Mouse (Mus musculus) urinary bladder, postnatal 36 days (tissue): ENCODE data around the gene Exoc4.
A peak's percentile ranks its signal among the peaks of the same experiment; 100 is the strongest.

ENCODE experiments used
- DNase-seq, 2 experiments: peaks; one replicate each; pipeline ENCODE4 v3.0.0; 2022; ENCODE audit warnings: low spot score in 2 of 2, mixed read lengths in 1 of 2

Exoc4 gene

DNA sequence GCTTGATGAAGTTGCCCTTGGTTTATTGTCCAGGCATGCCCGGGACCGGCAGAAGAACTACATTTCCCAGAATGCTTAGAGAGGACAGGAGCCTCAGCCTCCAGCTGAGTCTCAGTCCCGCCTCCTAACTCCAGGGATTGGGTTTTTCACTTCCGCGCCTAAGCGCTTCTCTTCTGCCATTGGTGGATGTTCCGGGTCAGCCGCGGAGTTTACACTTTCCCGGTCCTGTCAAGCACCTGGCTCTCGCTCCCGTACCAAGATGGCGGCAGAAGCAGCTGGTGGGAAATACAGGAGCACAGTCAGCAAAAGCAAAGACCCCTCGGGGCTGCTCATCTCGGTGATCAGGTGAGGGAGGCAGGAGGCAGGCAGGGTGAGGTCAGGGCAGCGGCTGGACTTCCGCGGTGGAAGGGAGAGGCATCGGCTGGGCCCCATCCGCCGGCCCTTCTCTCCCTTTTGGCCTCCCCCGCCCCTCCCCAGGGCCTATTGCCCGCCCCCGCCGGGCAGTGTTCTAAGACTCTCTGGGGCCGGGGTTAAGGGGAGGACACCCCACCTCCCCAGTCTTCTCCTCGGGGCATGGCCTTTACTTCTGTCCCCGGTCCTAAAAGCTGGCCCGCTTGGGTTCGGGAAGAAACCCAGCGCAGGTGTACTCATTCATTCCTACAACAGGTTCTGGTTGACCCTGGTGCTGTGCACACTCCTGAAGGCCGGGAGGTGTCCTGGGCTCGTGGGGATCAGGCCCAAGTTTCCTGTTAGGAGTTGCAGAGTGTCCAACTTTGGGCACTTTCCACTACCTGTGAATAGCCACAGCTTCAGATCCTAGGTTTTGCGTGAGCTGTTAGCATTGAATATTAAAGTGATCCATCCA is at the start of gene Exoc4:
TSS of gene Exoc4 (plus strand) at position 192 of the 865 bp plus-strand sequence.
- peak; percentile 90 to 95 for DNase-seq

DNA sequence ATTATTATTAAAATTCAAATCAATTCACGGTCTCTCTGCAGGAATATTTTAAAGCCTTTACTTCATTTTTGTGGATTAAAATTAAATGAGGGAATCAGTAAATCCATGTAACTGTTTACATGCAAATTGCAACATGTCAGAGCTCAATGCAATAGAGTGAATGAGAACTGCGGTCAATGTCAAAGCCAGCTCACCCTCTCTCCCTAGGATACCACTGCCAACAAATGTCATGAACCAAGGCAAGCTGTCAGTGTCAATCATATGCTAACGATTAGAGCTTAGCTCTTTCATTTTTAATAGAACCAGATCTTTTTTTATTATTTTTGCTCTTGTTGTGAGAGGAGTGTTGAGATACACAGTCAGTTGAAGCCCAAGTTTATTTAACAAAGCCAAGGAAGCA is 30.1 kb upstream of the Exoc4 start:
- DNase-seq: no peak

DNA sequence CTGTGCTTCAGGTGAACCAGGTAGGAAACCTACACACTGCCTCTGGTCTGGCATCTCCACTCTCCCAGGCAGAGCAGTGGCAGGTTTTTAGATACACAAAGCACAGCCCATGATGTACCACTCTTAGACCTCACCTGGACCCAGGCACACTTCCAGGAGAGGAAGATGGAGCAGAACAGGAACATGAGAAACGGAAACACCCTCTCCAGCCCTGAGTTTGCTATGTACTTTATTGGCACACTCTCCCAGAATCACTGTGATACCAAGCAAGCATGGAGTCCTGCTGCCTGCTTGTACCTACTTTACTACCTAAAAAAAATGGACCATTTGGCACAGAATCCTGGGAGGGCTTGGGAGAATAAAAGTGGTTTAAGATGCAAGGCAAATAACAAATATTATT is 22.2 kb upstream of the Exoc4 start:
- no peak for DNase-seq

DNA sequence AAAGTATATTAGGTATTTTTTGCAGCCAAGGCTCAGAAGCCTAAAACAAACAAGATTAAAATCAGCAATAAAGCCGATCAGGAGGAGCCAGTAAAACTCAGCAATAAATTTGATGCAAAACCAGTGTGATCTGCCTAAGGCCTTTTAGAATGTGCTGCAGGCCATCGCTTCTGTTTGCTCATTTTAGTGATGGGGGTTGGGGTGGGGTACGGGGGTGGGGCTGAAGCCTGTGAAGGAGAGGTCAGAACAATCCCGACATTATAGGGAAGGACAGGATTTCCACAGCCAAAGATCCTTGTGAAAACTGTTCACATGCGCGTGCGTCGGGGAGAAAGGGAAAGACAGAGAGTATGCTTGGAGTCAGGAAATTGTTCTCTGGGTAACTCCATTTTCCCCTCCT is 21.5 kb upstream of the Exoc4 start:
- no peak for DNase-seq

DNA sequence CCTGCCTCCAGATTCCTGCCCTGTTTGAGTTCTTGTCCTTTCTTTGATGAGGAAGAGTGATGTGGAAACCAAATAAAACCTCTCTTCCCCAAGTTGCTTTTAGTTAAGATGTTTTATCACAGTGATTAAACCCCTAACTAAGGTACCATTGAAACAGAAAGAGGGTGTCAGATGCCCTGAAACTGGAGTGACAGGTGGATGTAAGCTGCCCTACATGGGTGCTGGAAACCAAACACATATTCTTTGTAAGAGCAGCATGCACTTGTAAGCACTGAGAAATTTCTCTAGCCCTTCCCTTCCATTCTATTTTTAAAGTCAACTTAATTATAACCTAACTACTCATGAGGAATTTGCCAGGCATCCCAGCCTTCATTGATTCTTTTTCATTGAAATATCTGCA is 7.6 kb upstream of the Exoc4 start:
- DNase-seq: no peak

DNA sequence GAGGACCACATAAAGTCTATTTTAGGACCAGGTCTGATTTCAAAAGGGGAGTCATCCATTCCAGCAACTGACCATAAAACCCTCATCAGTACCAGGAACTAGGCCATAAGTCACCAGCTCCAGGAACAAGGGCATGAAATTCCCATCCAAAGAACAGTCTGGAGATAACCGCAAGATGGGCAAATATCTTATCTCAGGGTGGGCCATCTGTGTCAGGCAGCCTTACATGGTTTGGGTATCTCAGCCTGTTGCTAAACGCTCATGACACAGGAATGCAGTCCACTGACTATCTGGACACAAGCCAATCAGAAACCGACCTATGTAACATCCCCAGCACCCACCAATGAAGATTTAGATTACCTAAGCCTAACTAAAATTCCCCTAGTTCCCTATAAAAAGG is 4.3 kb upstream of the Exoc4 start:
- no peak for DNase-seq

DNA sequence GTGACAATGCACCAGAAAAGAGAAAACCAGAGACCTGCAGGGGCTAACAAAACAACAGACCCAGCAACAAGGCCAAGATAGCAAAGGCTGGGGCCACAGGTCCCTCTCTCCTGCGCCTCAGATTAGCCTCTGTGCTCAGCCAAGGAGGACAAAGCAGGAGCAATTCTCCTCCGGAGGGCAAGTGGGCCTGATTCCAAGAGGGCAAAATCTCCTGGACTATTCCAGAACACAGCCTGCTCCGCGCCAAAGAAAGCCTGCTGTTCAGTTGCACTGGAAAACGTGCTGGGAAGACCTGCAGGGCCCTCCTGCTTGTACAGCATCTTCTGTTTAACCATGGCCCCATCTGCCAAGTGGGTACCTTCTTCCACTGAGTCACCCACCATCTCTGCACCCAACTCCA is 1.7 kb upstream of the Exoc4 start:
- DNase-seq: no peak

DNA sequence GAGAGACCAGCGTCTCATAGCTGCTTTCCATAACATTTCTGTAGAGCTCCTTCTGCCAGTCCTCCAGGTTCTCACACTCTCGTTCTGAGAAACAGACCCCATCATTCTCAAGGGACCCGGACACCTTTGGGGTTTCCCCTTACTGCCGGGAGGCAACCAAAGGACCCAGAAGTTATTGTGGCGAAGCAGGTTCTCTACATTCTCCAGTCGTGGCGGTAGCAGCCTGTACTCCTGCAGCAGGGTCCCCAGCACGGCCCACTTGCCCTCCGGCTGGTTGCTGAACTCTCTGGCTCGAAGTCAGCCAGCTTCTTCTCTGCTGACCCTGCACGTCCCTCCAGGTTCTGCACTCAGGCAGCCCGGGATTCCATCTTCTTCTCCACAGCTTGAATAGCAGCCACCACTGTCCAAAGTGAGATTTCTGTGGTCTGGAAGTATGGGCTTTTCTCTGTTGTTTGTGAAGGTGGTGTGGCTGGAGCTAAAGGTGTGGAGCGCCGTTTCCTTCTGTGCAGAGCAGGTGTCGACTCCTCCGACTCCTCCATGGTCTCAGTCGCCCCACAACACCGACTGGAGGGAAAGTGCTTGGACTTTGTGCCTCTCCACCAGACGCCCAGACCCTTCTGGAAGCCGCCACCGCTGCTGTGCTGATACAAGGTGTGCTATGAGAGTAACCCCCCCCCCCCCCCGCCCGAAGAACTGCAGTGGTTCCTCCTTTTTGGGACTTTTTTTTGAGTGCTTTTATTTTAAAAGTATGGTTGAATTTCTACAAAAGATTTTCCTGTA is 1.1 kb upstream of the Exoc4 start:
- DNase-seq: no peak

DNA sequence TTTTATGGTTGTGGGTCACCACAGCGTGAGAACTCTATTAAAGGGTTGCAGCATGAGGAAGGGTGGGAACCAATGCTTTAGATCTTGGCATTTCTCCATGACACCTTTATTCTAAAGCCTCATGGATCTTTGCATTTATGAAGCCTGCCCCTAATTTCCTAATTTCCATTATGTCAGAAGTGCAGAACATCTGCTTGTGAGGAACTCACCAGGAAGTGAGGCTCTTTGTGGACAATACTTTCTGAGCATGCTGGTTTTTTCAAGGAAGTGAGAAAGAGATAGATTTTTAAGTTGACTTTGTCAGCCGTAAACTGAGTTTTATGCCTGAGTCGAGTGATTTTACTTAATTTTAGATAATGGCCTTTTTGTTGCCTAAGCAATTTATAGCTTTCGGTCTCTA is 7.8 kb downstream of the Exoc4 start:
- no peak for DNase-seq

DNA sequence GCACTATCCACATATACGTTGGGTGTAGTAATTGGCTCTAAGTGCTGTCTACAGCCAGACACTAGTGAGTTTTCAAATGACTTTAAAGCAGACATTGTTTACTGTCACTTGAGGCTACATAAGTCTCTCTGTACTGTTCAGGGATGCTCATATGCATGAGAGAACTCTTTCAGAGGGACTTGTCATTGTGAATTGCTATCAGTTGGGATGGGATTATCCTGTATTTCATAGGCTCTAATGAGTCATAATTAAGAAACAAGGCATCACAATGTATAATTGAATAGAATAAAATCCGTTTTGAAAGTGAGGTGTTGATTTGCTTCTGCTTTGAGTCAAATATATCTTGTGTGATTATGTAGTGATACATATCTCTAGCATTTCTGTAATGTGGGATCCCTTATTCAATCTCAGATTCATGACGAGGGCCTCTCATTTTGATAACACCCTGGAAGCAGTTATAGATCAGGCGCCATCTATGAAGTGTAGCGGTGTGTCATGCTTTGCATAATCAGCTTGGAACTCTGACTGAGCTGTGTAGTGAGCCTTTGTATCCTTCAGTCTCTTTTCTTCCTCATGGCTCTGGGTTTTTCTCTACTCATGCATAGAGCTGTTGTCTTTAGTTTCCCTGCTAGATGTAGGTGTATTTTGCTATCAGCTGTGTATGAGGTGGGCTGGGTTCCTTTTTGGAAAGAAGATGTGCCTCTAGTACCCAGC is 8.3 kb downstream of the Exoc4 start:
- no peak for DNase-seq

DNA sequence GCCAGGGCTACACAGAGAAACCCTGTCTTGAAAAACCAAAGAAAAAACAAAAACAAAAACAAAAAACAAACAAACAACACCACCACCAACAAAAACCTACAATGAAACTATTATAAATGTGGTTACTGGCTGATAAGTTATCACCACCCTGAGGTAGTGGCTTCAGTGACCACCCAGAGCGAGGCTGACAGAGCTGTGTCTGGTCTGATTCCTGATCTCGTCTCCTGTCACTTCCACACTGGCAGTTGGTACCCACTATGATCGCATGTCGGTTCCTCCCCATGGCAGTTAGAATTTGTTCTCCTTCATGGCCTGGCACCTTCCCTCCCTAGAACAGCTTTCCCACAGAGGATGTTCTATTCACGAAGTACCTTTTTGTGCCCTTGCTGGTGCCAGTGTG is 11.0 kb downstream of the Exoc4 start:
- no peak for DNase-seq

DNA sequence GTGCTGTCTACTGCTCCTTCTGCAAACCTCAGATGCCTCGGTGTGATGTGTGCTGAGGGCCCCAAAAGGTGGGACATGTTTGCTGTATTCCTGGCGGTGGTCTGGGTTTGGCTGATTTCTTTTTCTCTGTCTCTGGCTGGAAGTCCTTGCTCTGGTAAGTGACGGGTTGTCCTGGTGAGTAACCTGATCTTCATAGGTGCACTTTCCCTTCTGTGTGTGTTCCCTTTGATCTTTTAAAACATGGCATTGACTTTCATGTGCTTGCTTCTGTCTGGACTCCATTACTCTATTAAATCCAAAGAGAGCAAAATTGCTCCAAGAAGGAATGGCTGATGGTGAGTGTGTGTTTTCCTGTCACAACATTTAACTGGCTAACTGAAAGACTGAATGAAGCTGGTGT is 12.7 kb downstream of the Exoc4 start:
- DNase-seq: no peak

DNA sequence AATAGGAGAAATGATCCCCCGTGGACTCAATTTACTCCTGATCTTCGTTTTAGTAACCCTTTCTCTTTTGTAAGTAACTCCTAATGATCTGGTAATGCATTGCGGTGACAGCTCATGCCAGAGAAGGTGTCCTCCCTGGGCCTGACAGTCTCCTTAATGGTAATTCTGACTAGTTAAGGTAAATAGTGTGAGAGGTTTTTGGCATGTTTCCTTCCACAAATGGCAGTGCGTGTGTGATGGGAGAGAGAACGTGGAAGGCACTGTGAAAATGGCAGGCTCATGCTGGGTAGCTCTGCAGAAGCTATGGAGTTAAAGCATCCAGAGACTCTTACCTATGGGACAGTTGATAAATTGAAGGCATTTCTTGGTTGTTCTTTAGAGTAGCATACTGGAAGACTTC is 15.1 kb downstream of the Exoc4 start:
- DNase-seq: no peak

DNA sequence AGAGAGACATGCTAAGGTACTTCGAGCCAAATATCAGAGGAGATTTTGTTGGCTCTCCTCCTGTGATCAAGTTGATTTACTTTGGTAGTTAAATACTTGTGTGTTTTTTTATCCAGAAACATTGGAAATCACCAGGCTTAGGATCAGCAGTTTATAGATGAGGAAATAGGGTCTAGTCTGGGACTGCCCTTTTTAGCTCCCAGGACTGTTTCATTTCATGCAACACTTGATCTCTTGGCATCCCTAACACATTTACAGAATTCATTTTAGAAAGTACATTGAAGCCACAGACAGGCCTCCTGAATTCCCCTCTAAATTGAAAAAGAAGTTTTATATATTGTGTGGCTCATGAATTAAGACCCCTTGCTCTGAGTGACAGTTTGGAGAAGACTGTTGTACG is 15.5 kb downstream of the Exoc4 start:
- DNase-seq: no peak

DNA sequence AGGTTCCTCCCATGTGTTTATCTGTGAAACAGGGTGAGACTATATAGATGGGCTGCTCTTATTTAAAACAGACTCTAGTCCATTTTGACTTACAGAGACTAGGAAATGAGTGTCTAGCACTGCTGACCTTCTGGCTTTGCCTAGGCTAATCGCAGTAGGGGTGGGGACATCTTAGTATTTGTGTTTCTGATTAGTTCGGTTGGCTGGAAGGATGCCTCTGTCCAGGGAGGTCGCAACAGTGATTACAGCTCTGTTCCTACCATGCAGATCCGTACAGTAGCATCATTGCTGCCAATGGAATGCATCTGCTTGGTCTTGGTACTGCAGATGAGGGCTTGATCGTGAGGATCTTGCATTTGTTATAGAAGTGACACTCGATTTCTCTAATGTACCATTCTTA is 18.7 kb downstream of the Exoc4 start:
- DNase-seq: no peak

DNA sequence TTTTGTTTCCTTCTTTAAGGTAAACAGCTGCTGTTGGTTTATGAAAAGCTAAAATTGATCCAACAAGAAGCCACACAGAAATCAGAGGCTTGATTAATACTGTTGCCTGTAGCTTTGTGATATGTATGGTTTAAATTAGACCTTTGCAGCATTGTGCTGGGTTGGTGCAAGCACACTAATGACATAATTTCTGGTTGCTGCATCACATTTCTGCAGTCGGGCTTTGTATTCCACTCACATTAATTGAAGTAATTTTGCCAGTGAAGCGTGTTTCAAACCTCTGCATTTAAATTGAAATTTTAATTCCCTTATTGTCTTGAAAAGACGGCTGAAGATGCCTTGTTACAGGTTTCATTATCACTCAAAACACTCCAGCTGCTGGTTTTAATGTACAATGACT is 34.6 kb downstream of the Exoc4 start:
- DNase-seq: no peak

DNA sequence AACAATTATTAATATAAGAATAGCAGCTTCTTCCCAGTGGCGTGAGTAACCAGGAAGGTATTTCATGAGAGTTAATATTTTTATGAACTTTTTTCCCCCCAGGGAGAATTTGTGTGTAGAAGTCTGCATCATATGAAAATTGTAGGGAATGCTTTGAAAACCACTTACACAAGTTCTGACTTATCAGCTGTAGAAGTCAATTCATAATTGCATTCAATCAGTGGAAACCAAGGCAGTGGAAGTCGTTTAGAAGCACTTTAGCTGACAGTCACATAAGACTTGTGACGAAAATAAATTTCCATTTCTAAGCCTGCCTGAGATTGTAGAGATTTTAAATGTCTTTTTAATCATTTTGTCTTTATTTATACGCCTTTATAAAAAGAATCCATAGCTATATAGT is 35.1 kb downstream of the Exoc4 start:
- DNase-seq: no peak

DNA sequence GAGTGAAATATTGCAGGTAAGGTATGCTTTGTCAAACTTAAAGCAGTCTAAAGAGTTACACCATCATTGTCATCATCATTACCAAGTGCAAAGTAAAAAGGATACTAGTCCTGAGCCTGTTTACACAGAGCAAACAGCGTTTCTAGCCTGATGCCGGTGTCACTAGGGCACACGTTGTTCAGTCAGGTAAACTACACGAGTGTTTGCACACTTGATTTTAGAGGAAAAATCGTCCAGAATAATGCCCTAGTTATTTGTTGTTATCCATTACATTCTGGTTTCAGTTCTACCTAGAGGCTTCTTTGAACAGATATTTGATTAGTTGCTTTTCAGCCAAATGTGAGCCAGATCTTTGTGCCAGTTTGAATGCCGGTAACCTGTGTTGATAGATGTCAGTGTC is 37.5 kb downstream of the Exoc4 start:
- no peak for DNase-seq

DNA sequence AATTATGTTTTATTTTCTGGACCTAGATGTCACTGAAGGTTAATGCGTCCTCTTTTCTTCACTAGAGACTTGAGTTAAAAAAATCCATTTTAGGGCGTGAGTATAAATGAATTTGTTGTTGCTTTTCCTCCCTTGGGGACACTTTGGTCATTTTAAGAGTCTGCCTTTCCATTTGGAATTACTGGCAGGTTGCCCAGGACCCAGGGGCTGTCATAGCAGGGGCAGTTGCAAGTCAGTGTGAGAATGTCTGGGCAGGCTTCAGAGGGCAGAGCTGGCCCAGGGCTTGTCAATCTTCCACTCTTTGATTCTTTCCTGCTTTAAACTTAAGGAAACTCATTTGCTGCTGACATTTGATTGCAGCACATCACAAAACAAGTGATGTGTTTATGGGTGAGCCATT is 45.7 kb downstream of the Exoc4 start:
- DNase-seq: no peak

DNA sequence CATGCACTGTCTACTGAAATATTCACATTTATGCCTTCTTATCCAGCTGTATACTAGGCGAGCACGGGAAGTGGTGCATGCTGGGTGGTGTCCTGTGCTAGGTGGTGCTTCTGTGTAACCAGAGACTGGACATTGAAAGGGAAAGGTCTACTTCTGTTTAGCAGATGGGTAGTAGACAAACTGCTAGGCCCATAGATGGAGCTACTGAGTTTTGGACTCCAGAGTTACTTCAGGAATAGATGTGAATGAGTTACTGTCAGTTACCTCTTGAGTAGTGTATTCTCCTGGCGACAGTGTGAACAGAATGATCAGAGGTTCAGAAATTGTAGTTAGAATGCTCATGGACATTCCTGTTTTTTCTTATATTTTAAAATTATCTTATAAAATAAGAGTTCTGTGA is 48.7 kb downstream of the Exoc4 start:
- DNase-seq: no peak

DNA sequence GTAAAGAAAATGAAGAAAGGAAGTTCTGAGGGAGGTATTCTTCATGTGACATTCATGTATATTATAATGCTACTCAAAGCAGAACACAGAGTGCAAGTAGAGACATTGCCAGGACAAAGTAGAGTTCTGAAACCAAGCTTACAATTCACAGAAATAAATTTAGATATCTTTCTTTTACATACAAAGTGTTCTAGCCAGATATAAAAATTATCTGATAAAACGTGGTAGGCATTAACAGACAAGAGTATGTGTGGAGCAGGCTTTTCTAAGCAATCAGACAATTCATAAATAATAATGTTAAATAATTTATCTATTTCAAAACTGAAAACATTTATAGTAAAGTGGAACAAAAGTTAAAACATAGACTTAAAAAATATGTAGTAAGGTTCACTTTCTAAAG is 49.9 kb downstream of the Exoc4 start:
- no peak for DNase-seq

DNA sequence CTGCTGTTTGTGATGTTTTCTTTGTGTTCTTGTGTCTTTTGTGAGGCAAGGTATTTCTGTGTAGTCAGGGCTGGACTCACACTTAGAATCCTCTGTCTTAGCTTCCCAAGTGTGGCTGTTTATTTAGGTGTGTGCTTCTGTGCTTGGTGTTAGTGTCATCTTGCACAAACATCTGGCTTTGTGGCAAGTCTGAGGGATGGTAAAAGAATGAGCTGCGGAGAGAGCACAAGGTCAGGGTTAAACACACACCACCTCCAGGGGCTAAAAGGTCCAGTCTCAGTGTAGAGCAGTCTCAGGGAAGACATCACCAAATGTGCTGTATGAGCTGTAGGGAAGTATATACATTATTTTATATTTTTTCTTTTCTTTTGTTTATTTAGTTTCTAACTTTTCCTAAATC is 57.1 kb downstream of the Exoc4 start:
- DNase-seq: no peak

DNA sequence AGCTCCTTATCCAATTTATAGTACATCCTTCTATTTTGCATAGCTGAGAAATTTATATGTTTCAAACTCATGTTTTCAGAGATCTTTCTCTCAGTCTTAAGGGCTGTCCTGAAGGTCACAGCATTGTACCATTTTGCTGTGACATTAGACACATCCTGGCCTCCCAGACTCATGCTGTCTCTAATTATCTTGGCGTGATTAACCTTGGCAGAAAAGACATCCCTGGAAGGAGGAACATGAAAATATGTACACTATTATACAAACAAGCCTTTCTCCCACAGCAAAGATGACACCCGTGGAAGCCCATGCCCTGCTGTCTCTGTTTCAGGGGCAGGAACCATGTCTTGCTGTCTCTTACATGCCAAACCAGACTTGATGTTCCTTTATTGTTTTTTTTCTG is 59.8 kb downstream of the Exoc4 start:
- no peak for DNase-seq
